Mouse (Mus musculus) embryonic facial prominence, embryonic 14.5 days (tissue): Measurements from ENCODE around the gene Mlana. TPM values are rescaled to one million over a fixed set of nuclear protein-coding genes. Genes with fewer than 3 reads are reported as not detected.

Experiments
- ATAC-seq: fragments of 200-750 bp; cut with Nextera tagmentation; 2 replicates; pipeline ENCODE4 v1.8.0; 2017; ENCODE audit warnings: low read depth, moderate number of reproducible peaks, moderate TSS enrichment
- DNase-seq: peaks from one replicate; pipeline ENCODE4 v3.0.0-alpha.2; 2015; ENCODE audit warnings: low spot score
- H3K27ac ChIP-seq: fragments of 300-500 bp; sonication (generic); replicated peaks from 2 replicates; pipeline ENCODE4 v1.5.1; 2014; ENCODE audit warnings: low read depth, mild to moderate bottlenecking, low read length, moderate library complexity
- H3K27me3 ChIP-seq: fragments of 300-500 bp; sonication (generic); replicated peaks from 2 replicates; pipeline ENCODE4 v1.6.1; 2014; ENCODE audit warnings: low read length; ENCODE audit not compliant: control insufficient read depth, insufficient read depth
- H3K36me3 ChIP-seq: fragments of 300-500 bp; sonication (generic); 2 replicates; pipeline ENCODE4 v1.6.1; 2014; ENCODE audit warnings: low read length, mixed read lengths; ENCODE audit not compliant: control insufficient read depth, insufficient read depth
- H3K4me1 ChIP-seq: fragments of 300-500 bp; sonication (generic); 2 replicates; pipeline ENCODE4 v1.6.1; 2014; ENCODE audit warnings: antibody characterized with exemption, low read length; ENCODE audit not compliant: control insufficient read depth, insufficient read depth
- H3K4me2 ChIP-seq: fragments of 300-500 bp; sonication (generic); 2 replicates; pipeline ENCODE4 v1.6.1; 2014; ENCODE audit warnings: low read depth, mild to moderate bottlenecking, low read length, moderate library complexity, mixed read lengths
- H3K4me3 ChIP-seq: fragments of 300-500 bp; sonication (generic); 2 replicates; pipeline ENCODE4 v1.5.1; 2014; ENCODE audit warnings: low read depth, mild to moderate bottlenecking, low read length
- H3K9ac ChIP-seq: fragments of 300-500 bp; sonication (generic); 2 replicates; pipeline ENCODE4 v1.6.1; 2014; ENCODE audit warnings: low read depth, mild to moderate bottlenecking, low read length, moderate library complexity, mixed read lengths
- H3K9me3 ChIP-seq: fragments of 300-500 bp; sonication (generic); 2 replicates; pipeline ENCODE4 v1.6.1; 2016; ENCODE audit warnings: low read length; ENCODE audit not compliant: control insufficient read depth
- WGBS: fragments of 180-500 bp; shearing (Covaris S2); extraction: QIAGEN DNeasy Blood & Tissue Kit; methylation state at CpG from one replicate; pipeline ENCODE4 v1.1.7; 2014; 5-methylcytosine and 5-hydroxymethylcytosine counted together
- polyA plus RNA-seq: library from polyadenylated mRNA; unstranded; fragments of >200 nt; fragmentation: Nextera tagmentation; extraction: Ambion mirVana; gene quantifications from 2 replicates; pipeline ENCODE4 v1.2.1, GENCODE M21; 2014

Mlana gene
- polyA plus RNA-seq, 1 experiment from 2014 or later: 1.9 TPM

DNA sequence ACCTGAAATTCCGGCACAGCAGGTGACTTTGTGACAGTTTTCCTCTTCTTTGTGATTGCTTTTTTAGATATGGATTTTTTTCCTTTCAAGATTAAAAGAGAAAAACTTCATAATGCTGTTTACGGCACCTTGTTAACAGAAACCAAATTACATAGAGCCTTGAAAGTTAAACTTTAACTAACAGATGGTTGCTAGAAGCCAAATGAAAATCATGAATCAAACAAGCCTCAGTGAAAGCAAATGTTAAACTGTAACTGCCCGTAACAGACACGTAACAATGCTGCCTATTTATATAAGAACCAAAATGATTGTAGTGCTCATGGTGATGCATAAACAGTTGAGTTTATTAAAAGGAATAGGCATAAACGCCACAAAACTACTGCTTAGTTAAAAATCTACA is 45.9 kb downstream of the Mlana start:
- H3K36me3 ChIP-seq: peaks cover 6% of the 10 kb centered on the region; the same call in 1 of the 2 replicates
- no peaks in the 10 kb centered on the region for H3K4me1 ChIP-seq
- H3K4me2 ChIP-seq: no peak overlapping the region
- no peak overlapping the region for H3K27ac ChIP-seq
- ATAC-seq (no peak), DNase-seq (no peak)
- 87% methylated on average over 5 of the region's 5 CpGs for whole genome bisulfite sequencing
- H3K4me3 ChIP-seq: no peak overlapping the region
- no peak overlapping the region for H3K9ac ChIP-seq
- H3K27me3 ChIP-seq: no peaks in the 10 kb centered on the region
- no peaks in the 10 kb centered on the region for H3K9me3 ChIP-seq

DNA sequence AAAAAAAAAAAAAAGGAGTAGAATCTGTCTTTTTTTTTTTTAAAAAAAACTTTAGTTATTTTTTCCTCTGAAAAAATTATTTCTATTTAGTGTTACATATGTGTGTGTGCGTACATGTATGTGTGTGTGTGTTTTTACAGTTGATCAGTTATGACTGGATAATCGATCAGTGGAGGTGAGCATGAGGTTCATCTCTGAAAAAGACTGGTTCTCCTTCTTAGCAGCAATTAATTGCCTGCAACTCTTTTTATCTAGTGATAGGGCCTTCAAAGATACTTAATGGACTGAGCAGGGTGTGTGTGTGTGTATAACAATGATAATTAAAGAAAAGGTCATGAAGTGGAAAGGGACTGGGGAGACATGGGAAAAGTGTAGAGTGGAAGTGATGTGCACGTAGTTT is 53.4 kb downstream of the Mlana start:
- no peaks in the 10 kb centered on the region for H3K27me3 ChIP-seq
- WGBS: 97% methylated on average over 3 of the region's 3 CpGs
- ATAC-seq: no peak

DNA sequence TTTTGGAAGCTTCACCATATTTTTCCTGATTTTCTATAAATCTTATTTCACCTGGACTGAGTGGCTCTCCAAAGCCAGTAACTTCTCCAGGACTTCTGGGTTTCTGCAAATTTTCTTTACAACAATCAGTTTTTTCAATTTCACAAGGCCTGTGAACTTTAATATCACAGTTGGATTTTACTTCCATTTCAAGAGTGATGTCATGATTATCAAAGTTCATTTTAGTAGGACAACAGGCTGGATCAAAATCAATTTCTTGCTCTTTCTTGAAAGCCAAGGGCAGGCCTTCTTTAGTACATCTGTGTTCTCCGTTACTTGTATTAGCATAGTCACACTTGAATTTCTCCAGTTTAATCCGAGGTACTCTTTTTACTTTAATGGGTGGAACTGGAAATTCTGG is 56.3 kb downstream of the Mlana start:
- DNase-seq: no peak
- Histone ChIP-seq H3K9me3 (0 out of 2 replicates have a peak, but pooled peaks cover 1% of the 10 kb centered on the region), H3K4me2 (no peak overlapping the region), H3K4me3 (no peak overlapping the region), H3K36me3 (peaks cover 9% of the 10 kb centered on the region), H3K27ac (no peak overlapping the region), H3K4me1 (no peaks in the 10 kb centered on the region), H3K27me3 (no peaks in the 10 kb centered on the region), H3K9ac (no peak overlapping the region)
- 63% methylated on average over 2 of the region's 2 CpGs for WGBS
- no peak for ATAC-seq

More for the DNA sequence above, 53.4 kb downstream of the Mlana start:
- no peak for DNase-seq
- no peak overlapping the region for H3K4me3 ChIP-seq
- no peak overlapping the region for H3K9ac ChIP-seq
- peaks cover 16% of the 10 kb centered on the region for H3K36me3 ChIP-seq
- no peaks in the 10 kb centered on the region for H3K4me1 ChIP-seq
- H3K27ac ChIP-seq: no peak overlapping the region
- H3K4me2 ChIP-seq: no peak overlapping the region
- no peaks in the 10 kb centered on the region for H3K9me3 ChIP-seq

Other genes with a start within 250 kb of the Mlana start
- gene Ric1, start 175.5 kb upstream of the Mlana start, polyA plus RNA-seq: 21.1 and 21.6 TPM in 2 replicates
- 14.2 and 15.5 TPM in 2 replicates for gene Ermp1, start 49.4 kb upstream of the Mlana start, polyA plus RNA-seq
- 8.0 and 9.1 TPM in 2 replicates for gene 9930021J03Rik, start 108.2 kb downstream of the Mlana start, polyA plus RNA-seq
- gene Ranbp6, start 115.2 kb downstream of the Mlana start, polyA plus RNA-seq: 19.5 and 23.2 TPM in 2 replicates
- gene Il33, start 227.3 kb downstream of the Mlana start, polyA plus RNA-seq: 11.2 and 12.3 TPM in 2 replicates